Mouse (Mus musculus) midbrain, embryonic 14.5 days (tissue): ENCODE measurements around the gene Fam219a. TPM values are rescaled to one million over a fixed set of nuclear protein-coding genes. Genes with fewer than 3 reads are reported as not detected.

Source experiments
- ATAC-seq: fragments of 200-750 bp; cut with Nextera tagmentation; 2 replicates; pipeline ENCODE4 v1.8.0; 2017; ENCODE audit warnings: moderate number of reproducible peaks, moderate library complexity; ENCODE audit not compliant: low FRiP score, low TSS enrichment
- DNase-seq: peaks from one replicate; pipeline ENCODE4 v3.0.0-alpha.2; 2015
- H3K27ac ChIP-seq: fragments of 300-500 bp; sonication (generic); replicated peaks from 2 replicates; pipeline ENCODE4 v1.5.1; 2014; ENCODE audit warnings: mild to moderate bottlenecking, low read depth, low read length, moderate library complexity
- H3K27me3 ChIP-seq: fragments of 300-500 bp; sonication (generic); 2 replicates; pipeline ENCODE4 v1.6.1; 2014; ENCODE audit warnings: low read length, control low read depth, mixed read lengths; ENCODE audit not compliant: control insufficient read depth, insufficient read depth
- H3K36me3 ChIP-seq: fragments of 300-500 bp; sonication (generic); 2 replicates; pipeline ENCODE4 v1.6.1; 2014; ENCODE audit warnings: low read length, control low read depth; ENCODE audit not compliant: control insufficient read depth, insufficient read depth
- H3K4me1 ChIP-seq: fragments of 300-500 bp; sonication (generic); 2 replicates; pipeline ENCODE4 v1.6.1; 2014; ENCODE audit warnings: mild to moderate bottlenecking, antibody characterized with exemption, low read length, control low read depth; ENCODE audit not compliant: control insufficient read depth, insufficient read depth
- H3K4me2 ChIP-seq: fragments of 300-500 bp; sonication (generic); 2 replicates; pipeline ENCODE4 v1.6.1; 2014; ENCODE audit warnings: mild to moderate bottlenecking, low read length, moderate library complexity
- H3K4me3 ChIP-seq: fragments of 300-500 bp; sonication (generic); replicated peaks from 2 replicates; pipeline ENCODE4 v1.5.1; 2014; ENCODE audit warnings: low read depth, low read length
- H3K9ac ChIP-seq: fragments of 300-500 bp; sonication (generic); replicated peaks from 2 replicates; pipeline ENCODE4 v1.6.1; 2014; ENCODE audit warnings: mild to moderate bottlenecking, low read length, moderate library complexity
- H3K9me3 ChIP-seq: fragments of 300-500 bp; sonication (generic); 2 replicates; pipeline ENCODE4 v1.6.1; 2016; ENCODE audit warnings: low read length, control low read depth, mixed read lengths; ENCODE audit not compliant: control insufficient read depth
- WGBS: fragments of 180-500 bp; shearing (Covaris S2); extraction: QIAGEN DNeasy Blood & Tissue Kit; methylation state at CpG from one replicate; pipeline ENCODE4 v1.1.7; 2014; 5-methylcytosine and 5-hydroxymethylcytosine counted together
- polyA plus RNA-seq: library from polyadenylated mRNA; unstranded; fragments of >200 nt; fragmentation: Nextera tagmentation; extraction: Ambion mirVana; gene quantifications from 2 replicates; pipeline ENCODE4 v1.2.1, GENCODE M21; 2014

The Fam219a gene
- polyA plus RNA-seq, 1 experiment from 2014 or later, result 19.9 TPM

DNA sequence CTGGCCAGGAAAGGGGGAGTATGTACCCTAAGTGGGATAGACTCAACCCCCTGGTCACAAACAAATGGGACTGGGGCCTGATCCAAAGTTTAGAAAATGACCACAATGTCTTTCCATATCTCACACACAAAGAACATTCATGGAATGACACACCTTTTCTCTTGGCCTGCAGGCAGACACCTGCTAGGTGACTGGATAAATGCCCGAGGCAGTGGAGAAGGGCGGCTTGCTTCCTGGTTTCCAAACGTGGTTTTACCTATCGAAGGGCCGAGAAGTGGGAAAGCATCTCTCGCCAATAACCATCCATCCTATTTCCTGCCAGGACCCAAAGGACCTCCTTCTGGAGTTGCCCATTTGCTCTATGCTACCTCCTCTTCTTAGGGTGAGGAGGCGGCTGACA lies 76.4 kb downstream of the Fam219a start:
- Histone ChIP-seq H3K4me3 (no peak overlapping the region), H3K27ac (no peak overlapping the region), H3K36me3 (no peaks in the 10 kb centered on the region), H3K4me2 (no peak overlapping the region), H3K9me3 (no peaks in the 10 kb centered on the region), H3K4me1 (peaks cover 8% of the 10 kb centered on the region), H3K9ac (no peak overlapping the region), H3K27me3 (peaks cover 16% of the 10 kb centered on the region)
- no peak for DNase-seq
- 83% methylated on average over 7 of the region's 7 CpGs for WGBS
- no peak for ATAC-seq

DNA sequence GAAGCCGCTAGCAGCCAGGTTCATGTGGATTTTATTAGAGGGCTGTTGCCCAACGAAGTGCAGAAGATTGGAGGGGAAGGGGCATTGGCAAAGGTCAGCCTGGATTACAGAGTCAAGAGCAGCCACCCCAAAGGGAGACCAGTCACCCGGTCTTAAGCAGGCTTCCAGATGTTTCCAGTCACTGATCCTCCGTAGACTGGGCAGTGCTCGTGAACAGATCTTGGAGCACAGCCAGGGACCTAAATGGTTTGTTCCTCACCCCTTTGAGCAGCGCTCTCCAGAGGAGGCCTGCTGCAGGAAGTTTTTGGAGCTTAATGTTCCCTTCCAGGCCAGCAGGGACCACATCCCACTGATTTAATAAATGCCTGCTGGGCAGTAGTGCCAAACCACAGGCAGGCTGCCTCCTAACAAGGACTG lies 87.7 kb downstream of the Fam219a start:
- Histone ChIP-seq H3K4me3 (no peak overlapping the region), H3K4me2 (no peak overlapping the region), H3K27ac (no peak overlapping the region), H3K36me3 (peaks cover 18% of the 10 kb centered on the region), H3K9me3 (no peaks in the 10 kb centered on the region), H3K27me3 (no peaks in the 10 kb centered on the region), H3K4me1 (no peaks in the 10 kb centered on the region), H3K9ac (no peak overlapping the region)
- DNase-seq (no peak), ATAC-seq (no peak)
- WGBS, result 62% methylated on average over 6 of the region's 6 CpGs

DNA sequence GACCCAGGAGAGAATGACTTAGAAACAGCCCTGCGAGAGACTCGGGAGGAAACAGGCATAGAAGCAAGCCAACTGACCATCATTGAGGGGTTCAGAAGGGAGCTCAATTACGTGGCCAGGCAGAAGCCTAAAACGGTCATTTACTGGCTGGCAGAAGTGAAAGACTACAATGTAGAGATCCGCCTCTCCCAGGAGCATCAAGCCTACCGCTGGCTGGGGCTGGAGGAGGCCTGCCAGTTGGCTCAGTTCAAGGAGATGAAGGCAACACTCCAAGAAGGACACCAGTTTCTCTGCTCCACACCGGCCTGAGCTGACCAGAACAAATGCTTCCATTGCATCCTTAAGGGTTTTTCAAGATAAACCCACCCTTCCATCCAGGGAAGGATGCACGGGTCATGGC lies 89.1 kb downstream of the Fam219a start:
- ATAC-seq (no peak), DNase-seq (no peak)
- H3K9me3 ChIP-seq, result no peaks in the 10 kb centered on the region
- no peak overlapping the region for H3K4me2 ChIP-seq
- no peaks in the 10 kb centered on the region for H3K27me3 ChIP-seq
- H3K4me3 ChIP-seq, result no peak overlapping the region
- 86% methylated on average over 8 of the region's 8 CpGs for WGBS
- H3K36me3 ChIP-seq, result peaks cover 18% of the 10 kb centered on the region
- H3K9ac ChIP-seq, result no peak overlapping the region
- H3K27ac ChIP-seq, result no peak overlapping the region
- H3K4me1 ChIP-seq, result no peaks in the 10 kb centered on the region

DNA sequence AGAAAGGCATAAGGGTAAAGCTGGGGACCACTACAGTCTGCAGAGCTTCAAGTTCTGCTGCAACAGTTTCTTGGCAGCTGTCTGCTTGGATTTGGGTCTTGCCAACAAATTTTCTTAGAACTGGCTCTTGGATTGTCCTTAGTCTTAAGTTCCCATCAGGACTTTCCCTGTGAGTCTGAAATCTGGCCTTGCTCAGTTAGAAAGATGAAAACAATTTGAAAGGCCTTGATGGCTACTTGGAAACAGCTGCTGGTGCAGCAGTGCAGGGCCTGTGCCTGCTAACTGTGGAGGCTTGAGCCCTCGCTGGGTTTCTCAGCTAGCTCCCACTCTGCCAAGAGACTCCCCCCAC lies 89.9 kb downstream of the Fam219a start:
- DNase-seq, result no peak
- no peaks in the 10 kb centered on the region for H3K9me3 ChIP-seq

DNA sequence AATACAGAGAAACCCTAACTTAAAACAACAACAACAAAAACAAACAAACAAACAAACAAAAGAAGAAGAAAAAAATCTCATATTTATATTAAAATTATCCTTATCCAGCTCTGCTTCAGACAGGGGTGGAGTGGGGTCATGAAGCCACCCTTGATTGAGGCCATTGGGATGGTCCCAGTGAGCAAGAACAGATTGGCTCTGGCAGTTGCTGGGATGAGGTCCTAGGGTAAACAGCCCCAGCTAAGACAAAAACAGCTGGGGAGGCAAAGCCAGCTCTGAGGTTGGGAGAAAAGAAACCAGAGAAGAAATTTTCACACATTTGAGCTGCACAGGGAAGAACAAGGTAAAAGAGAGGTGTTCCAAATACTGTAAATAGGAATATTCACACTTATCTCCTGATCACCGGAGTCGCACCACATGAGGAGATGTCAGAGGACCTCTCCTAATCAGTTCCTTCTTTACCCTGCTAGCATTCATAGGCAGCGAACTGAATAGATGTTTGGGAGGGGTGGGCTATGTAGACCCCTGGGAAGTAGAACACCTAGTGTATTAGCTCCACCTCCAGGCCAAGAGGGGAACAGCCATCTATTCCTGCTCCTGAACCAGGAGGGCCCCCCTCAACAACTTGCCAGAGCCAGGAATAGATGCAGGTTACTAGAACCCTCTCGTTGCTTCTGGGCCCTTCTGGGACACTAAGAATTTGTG lies 90.4 kb downstream of the Fam219a start:
- WGBS, result 69% methylated on average over 4 of the region's 4 CpGs
- Histone ChIP-seq H3K9me3 (no peaks in the 10 kb centered on the region), H3K27me3 (no peaks in the 10 kb centered on the region), H3K4me1 (no peaks in the 10 kb centered on the region), H3K36me3 (peaks cover 18% of the 10 kb centered on the region), H3K4me3 (no peak overlapping the region), H3K9ac (no peak overlapping the region), H3K27ac (no peak overlapping the region), H3K4me2 (no peak overlapping the region)
- no peak for DNase-seq
- ATAC-seq, result no peak

More for the DNA sequence above, 89.9 kb downstream of the Fam219a start:
- H3K36me3 ChIP-seq, result peaks cover 18% of the 10 kb centered on the region
- no peaks in the 10 kb centered on the region for H3K27me3 ChIP-seq
- 77% methylated on average over 1 of the region's 1 CpGs for WGBS
- no peak overlapping the region for H3K4me3 ChIP-seq
- H3K27ac ChIP-seq, result no peak overlapping the region
- no peak overlapping the region for H3K4me2 ChIP-seq
- H3K4me1 ChIP-seq, result no peaks in the 10 kb centered on the region
- no peak for ATAC-seq
- H3K9ac ChIP-seq, result no peak overlapping the region

GRCm38 (mm10) chr4:41477648-41478160 lies 91.6 kb downstream of the Fam219a start:
- Histone ChIP-seq H3K4me2 (no peak overlapping the region), H3K9me3 (no peaks in the 10 kb centered on the region), H3K4me3 (no peak overlapping the region), H3K27ac (no peak overlapping the region), H3K27me3 (no peaks in the 10 kb centered on the region), H3K36me3 (peaks cover 15% of the 10 kb centered on the region), H3K4me1 (no peaks in the 10 kb centered on the region), H3K9ac (no peak overlapping the region)
- ATAC-seq, result no peak
- 90% methylated on average over 9 of the region's 9 CpGs for WGBS
- DNase-seq, result no peak

DNA sequence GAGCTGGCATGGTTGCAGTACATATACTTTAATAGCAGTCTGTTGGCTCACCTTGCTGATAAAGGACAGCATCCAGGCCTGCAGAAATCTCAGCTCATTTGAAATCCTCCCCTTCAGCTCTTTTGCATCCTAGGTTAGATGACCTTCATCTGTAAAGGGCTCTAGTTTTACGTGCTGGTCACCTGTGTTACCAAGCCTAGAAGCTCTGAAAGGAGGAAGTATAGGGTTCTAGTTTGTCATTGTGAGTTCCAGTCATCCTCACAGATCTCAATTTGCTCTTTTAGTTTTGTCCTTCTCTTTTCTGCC lies 98.0 kb downstream of the Fam219a start:
- no peak overlapping the region for H3K4me2 ChIP-seq
- H3K27ac ChIP-seq, result 0 out of 2 replicates have a peak overlapping the region, but pooled peaks have one; percentile 10

DNA sequence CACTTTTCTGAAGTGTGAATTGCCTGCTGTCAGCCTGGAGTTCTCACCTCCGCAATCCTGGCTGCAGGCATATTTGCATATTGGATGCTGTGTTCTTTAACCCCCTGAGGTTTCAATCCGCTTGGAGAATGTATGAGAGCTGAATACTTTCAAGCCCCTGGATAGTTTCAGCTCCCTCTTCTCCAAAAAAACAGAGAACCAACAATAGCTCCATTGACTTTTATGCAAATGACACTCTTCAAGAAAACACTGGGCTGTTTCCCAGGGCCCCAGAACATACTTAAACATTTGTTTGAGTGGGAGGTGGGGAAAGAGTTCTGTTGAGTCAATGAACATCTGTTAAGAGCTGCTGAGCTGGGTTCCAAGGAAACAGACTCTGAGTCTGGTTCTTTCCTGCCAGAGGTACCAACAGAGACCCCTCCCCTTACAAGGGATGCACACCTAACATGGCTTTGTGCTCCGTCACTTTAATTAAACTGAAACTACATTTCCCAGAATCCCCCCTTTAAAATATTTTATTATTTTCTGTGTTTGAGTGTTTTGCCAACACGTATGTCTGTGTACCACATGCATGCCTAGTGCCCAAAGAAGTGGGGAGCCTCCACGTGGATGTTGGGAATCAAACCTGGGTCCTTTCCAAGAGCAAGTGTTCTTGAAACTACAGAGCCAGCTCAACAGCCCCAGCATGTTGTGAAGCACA lies 98.5 kb downstream of the Fam219a start:
- no peak overlapping the region for H3K4me2 ChIP-seq
- H3K9me3 ChIP-seq, result no peaks in the 10 kb centered on the region

More for the DNA sequence above, 98.0 kb downstream of the Fam219a start:
- H3K9me3 ChIP-seq, result no peaks in the 10 kb centered on the region
- ATAC-seq, result no peak
- DNase-seq, result no peak
- peaks cover 7% of the 10 kb centered on the region; the same call in 1 of the 2 replicates for H3K4me1 ChIP-seq
- no peak overlapping the region for H3K4me3 ChIP-seq
- no peaks in the 10 kb centered on the region for H3K36me3 ChIP-seq
- 88% methylated on average over 1 of the region's 1 CpGs for WGBS
- no peak overlapping the region for H3K9ac ChIP-seq
- no peaks in the 10 kb centered on the region for H3K27me3 ChIP-seq

More for the DNA sequence above, 98.5 kb downstream of the Fam219a start:
- no peaks in the 10 kb centered on the region for H3K36me3 ChIP-seq
- DNase-seq (peak; percentile 74), ATAC-seq (peak; percentile 73)
- H3K27ac ChIP-seq, result peak overlapping the region; percentile 34; the same call in 1 of the 2 replicates
- H3K27me3 ChIP-seq, result no peaks in the 10 kb centered on the region
- H3K9ac ChIP-seq, result no peak overlapping the region
- H3K4me3 ChIP-seq, result no peak overlapping the region
- WGBS, result 21% methylated on average over 5 of the region's 5 CpGs
- peaks cover 7% of the 10 kb centered on the region; the same call in 1 of the 2 replicates for H3K4me1 ChIP-seq
